Mouse (Mus musculus): Measurements from ENCODE around the gene Lama2. TPM values are rescaled to one million over a fixed set of nuclear protein-coding genes. Genes with fewer than 3 reads are reported as not detected.

Gene Lama2
- total and polyA plus RNA-seq, 3 experiments, result 32.8 to 105 (median 88.2) TPM

GRCm38 (mm10) chr10:27193986-27194908 lies 425.3 kb downstream of the Lama2 start:
- Histone ChIP-seq H3K27ac (no peak overlapping the region), H3K4me1 (ENCODE audit: control insufficient read depth, insufficient read depth, low read length) (no peaks in the 10 kb centered on the region), H3K27me3 (ENCODE audit: control insufficient read depth, insufficient read depth, low read length) (no peaks in the 10 kb centered on the region), H3K4me3 (no peak overlapping the region), H3K79me2 (replicated peaks; ENCODE audit: control insufficient read depth, insufficient read depth, low read length) (no peaks in the 10 kb centered on the region), H3K36me3 (ENCODE audit: control insufficient read depth, insufficient read depth, low read length) (no peaks in the 10 kb centered on the region), H3K9ac (ENCODE audit: low read depth, low read length) (no peak overlapping the region)
- TF ChIP-seq CTCF (IDR thresholded peaks at IDR 0.05) (no peak), EP300 (IDR thresholded peaks at IDR 0.05; ENCODE audit: insufficient read depth, low read depth, low read length) (no peak), POLR2A (IDR thresholded peaks at IDR 0.05; ENCODE audit: insufficient read depth, low read depth, low read length) (no peak)
- intact Hi-C loops (cut with DNase I), result no loop called here
- whole genome bisulfite sequencing, result 85% methylated on average over 8 of the region's 8 CpGs
- DNase-seq, result no peak

GRCm38 (mm10) chr10:27188630-27189365 lies 430.8 kb downstream of the Lama2 start:
- DNase-seq, result no peak
- intact Hi-C loops (cut with DNase I), result no loop called here
- Histone ChIP-seq H3K27ac (no peak overlapping the region), H3K9ac (ENCODE audit: low read depth, low read length) (no peak overlapping the region), H3K27me3 (ENCODE audit: control insufficient read depth, insufficient read depth, low read length) (no peaks in the 10 kb centered on the region), H3K4me3 (no peak overlapping the region), H3K36me3 (ENCODE audit: control insufficient read depth, insufficient read depth, low read length) (no peaks in the 10 kb centered on the region), H3K79me2 (replicated peaks; ENCODE audit: control insufficient read depth, insufficient read depth, low read length) (no peaks in the 10 kb centered on the region), H3K4me1 (ENCODE audit: control insufficient read depth, insufficient read depth, low read length) (no peaks in the 10 kb centered on the region)
- WGBS, result 83% methylated on average over 9 of the region's 9 CpGs
- TF ChIP-seq CTCF (IDR thresholded peaks at IDR 0.05) (no peak), POLR2A (IDR thresholded peaks at IDR 0.05; ENCODE audit: insufficient read depth, low read depth, low read length) (no peak), EP300 (IDR thresholded peaks at IDR 0.05; ENCODE audit: insufficient read depth, low read depth, low read length) (no peak)

GRCm38 (mm10) chr10:27184185-27184584 lies 435.4 kb downstream of the Lama2 start:
- intact Hi-C loops (cut with DNase I), result no loop called here
- Histone ChIP-seq H3K36me3 (ENCODE audit: control insufficient read depth, insufficient read depth, low read length) (no peaks in the 10 kb centered on the region; the same call in 1 of the 2 replicates), H3K79me2 (replicated peaks; ENCODE audit: control insufficient read depth, insufficient read depth, low read length) (no peaks in the 10 kb centered on the region), H3K4me3 (no peak overlapping the region), H3K27me3 (ENCODE audit: control insufficient read depth, insufficient read depth, low read length) (no peaks in the 10 kb centered on the region), H3K4me1 (ENCODE audit: control insufficient read depth, insufficient read depth, low read length) (no peaks in the 10 kb centered on the region), H3K27ac (no peak overlapping the region), H3K9ac (ENCODE audit: low read depth, low read length) (no peak overlapping the region)
- TF ChIP-seq CTCF (IDR thresholded peaks at IDR 0.05) (no peak), EP300 (IDR thresholded peaks at IDR 0.05; ENCODE audit: insufficient read depth, low read depth, low read length) (no peak), POLR2A (IDR thresholded peaks at IDR 0.05; ENCODE audit: insufficient read depth, low read depth, low read length) (no peak)
- DNase-seq, result no peak
- 92% methylated on average over 5 of the region's 5 CpGs for WGBS

GRCm38 (mm10) chr10:27174271-27174670 lies 445.3 kb downstream of the Lama2 start:
- H3K36me3 ChIP-seq (ENCODE audit: control insufficient read depth, insufficient read depth, low read length), result no peaks in the 10 kb centered on the region; the same call in 1 of the 2 replicates

GRCm38 (mm10) chr10:27164738-27165137 lies 454.8 kb downstream of the Lama2 start:
- no peaks in the 10 kb centered on the region for H3K79me2 ChIP-seq (replicated peaks; ENCODE audit: control insufficient read depth, insufficient read depth, low read length)
- 77% methylated on average over 3 of the region's 3 CpGs for WGBS
- no peaks in the 10 kb centered on the region for H3K4me1 ChIP-seq (ENCODE audit: control insufficient read depth, insufficient read depth, low read length)
- no peak overlapping the region for H3K9ac ChIP-seq (ENCODE audit: low read depth, low read length)
- TF ChIP-seq CTCF (IDR thresholded peaks at IDR 0.05), result no peak
- no peak for TF ChIP-seq EP300 (IDR thresholded peaks at IDR 0.05; ENCODE audit: insufficient read depth, low read depth, low read length)
- TF ChIP-seq POLR2A (IDR thresholded peaks at IDR 0.05; ENCODE audit: insufficient read depth, low read depth, low read length), result no peak
- no peak overlapping the region for H3K4me3 ChIP-seq
- no peaks in the 10 kb centered on the region for H3K36me3 ChIP-seq (ENCODE audit: control insufficient read depth, insufficient read depth, low read length)
- no peak overlapping the region for H3K27ac ChIP-seq
- intact Hi-C loops (cut with DNase I), result no loop called here
- H3K27me3 ChIP-seq (ENCODE audit: control insufficient read depth, insufficient read depth, low read length), result no peaks in the 10 kb centered on the region
- DNase-seq, result no peak

More at GRCm38 (mm10) chr10:27174271-27174670, 445.3 kb downstream of the Lama2 start:
- WGBS, result 56% methylated on average over 2 of the region's 2 CpGs
- TF ChIP-seq EP300 (IDR thresholded peaks at IDR 0.05; ENCODE audit: insufficient read depth, low read depth, low read length) (no peak), POLR2A (IDR thresholded peaks at IDR 0.05; ENCODE audit: insufficient read depth, low read depth, low read length) (no peak), CTCF (IDR thresholded peaks at IDR 0.05) (no peak)
- H3K9ac ChIP-seq (ENCODE audit: low read depth, low read length), result no peak overlapping the region
- H3K4me1 ChIP-seq (ENCODE audit: control insufficient read depth, insufficient read depth, low read length), result peaks cover 2% of the 10 kb centered on the region
- H3K27me3 ChIP-seq (ENCODE audit: control insufficient read depth, insufficient read depth, low read length), result no peaks in the 10 kb centered on the region
- H3K4me3 ChIP-seq, result no peak overlapping the region
- intact Hi-C loops (cut with DNase I), result no loop called here
- no peaks in the 10 kb centered on the region for H3K79me2 ChIP-seq (replicated peaks; ENCODE audit: control insufficient read depth, insufficient read depth, low read length)
- no peak overlapping the region for H3K27ac ChIP-seq
- DNase-seq, result no peak

All from heart, adult 2 months (tissue).